Mouse (Mus musculus) hematopoietic stem cell, adult 5-6 weeks (primary cell): ENCODE measurements around the gene Abhd11. TPM values are rescaled to one million over a fixed set of nuclear protein-coding genes. Genes with fewer than 3 reads are reported as not detected.
"Not testable (repeated sequence)": the region's sequence is repeated elsewhere in the genome, so short reads cannot be mapped to it uniquely, and the experiment has no call there.

Experiments used
- ATAC-seq, 2 experiments: fragments of 125-278 bp in 1 of 2; replicated peaks in 1 of 2; 2 replicates each; pipeline ENCODE4 v1.8.0; 2016 to 2017; ENCODE audit warnings: inconsistent platforms in 2 of 2, mild to moderate bottlenecking in 2 of 2, moderate number of reproducible peaks in 2 of 2, low read depth in 1 of 2, moderate TSS enrichment in 1 of 2; ENCODE audit not compliant: low FRiP score in 2 of 2, poor library complexity in 2 of 2, severe bottlenecking in 2 of 2, insufficient read depth in 1 of 2, low TSS enrichment in 1 of 2
- total RNA-seq: library from RNA; stranded (forward); fragments of 172-1452, 232-1000 nt; gene quantifications from 2 replicates; pipeline ENCODE4 v1.2.3, GENCODE M21; 2017

Abhd11 gene
- total RNA-seq, 1 experiment from 2014 or later = 27.1 TPM

DNA sequence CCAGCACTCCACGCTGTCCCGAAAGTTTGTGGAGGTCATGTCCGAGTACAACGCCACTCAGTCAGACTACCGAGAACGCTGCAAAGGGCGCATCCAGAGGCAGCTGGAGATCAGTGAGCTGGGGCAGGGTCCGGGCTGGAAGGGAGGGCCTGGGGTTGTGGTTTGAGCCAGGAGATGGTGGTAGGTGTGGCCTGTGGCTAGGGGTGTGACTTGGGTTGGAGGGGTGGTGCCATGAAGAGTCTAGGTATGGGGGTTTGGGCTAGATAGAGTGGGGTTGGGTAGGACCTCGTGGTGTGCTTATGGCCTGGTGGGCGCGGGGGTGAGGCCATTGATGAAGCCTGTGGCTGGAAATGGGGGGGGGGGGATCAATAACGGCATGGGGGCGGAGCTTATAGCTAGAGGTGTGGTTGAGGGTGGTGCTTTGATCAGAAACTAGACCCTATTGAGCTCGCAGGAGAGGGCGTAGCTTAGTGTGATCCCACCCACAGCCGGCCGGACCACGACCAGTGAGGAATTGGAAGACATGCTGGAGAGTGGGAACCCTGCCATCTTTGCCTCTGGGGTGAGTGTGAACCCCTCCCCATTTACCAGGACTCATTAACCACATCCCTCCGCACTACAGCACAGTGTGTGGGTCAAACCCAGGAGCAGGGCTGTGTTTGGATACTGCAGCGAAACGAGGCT lies 33.3 kb downstream of the Abhd11 start:
- ATAC-seq = no peak

DNA sequence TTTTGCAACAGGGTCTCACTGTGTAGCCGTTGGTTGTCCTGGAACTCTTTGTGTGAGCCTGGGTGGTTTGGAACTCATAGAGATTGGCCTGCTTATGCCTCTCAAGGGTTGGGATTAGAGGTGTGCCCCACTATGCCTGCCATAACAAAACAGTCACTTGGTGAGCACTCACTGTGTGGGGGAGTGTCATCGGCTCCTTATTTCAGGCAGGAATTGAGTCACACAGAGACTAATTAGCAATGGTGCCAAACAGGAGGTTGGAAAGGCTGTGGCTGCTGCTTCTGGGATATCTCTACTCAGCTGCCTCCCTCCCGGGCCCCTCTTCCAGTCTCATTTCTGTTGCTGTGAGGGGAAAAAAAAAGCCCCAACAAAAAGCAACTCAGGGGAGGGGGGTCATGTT lies 35.6 kb downstream of the Abhd11 start:
- no peak for ATAC-seq

DNA sequence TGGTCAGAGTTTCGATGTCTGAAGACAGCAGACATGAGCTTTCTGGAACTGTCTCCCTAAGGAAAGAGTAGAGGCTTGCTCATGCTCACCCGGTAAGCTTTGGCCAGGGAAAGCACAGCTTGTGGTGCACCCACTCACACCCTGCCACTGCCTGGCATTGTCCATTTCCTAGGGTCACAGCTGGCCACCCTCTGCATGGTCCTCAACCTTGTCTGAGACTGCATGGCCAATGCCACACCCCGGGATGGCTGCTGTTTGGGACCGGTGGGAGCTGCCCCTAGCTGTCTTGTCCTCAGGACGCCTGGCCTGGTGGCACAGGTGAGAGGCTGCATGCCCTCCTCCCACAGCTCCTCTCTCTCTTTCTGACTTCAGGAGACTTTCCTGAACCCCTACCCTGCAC lies 39.6 kb downstream of the Abhd11 start:
- ATAC-seq = no peak

GRCm38 (mm10) chr5:135049268-135049667 lies 40.3 kb downstream of the Abhd11 start:
- ATAC-seq = not testable (repeated sequence)

GRCm38 (mm10) chr5:135053356-135053755 lies 44.4 kb downstream of the Abhd11 start:
- no peak for ATAC-seq

Other genes with a start within 250 kb of the Abhd11 start
- gene Tmem270, start 102.4 kb upstream of the Abhd11 start, total RNA-seq = not detected in 2 replicates
- 0.88 and 15.9 TPM in 2 replicates for gene Cldn13, start 93.6 kb upstream of the Abhd11 start, total RNA-seq
- gene Mettl27, start 76.8 kb upstream of the Abhd11 start, total RNA-seq = 13.8 and 20.0 TPM in 2 replicates
- 0.81 TPM in 1 of 2 replicates, not detected in the other for gene Cldn4, start 62.2 kb upstream of the Abhd11 start, total RNA-seq
- not detected in 2 replicates for gene Cldn3, start 22.9 kb upstream of the Abhd11 start, total RNA-seq
- gene Stx1a, start 14.3 kb downstream of the Abhd11 start, total RNA-seq = not detected in 2 replicates
- gene Dnajc30, start 55.0 kb downstream of the Abhd11 start, total RNA-seq = 4.2 and 7.8 TPM in 2 replicates
- gene Bud23, start 55.8 kb downstream of the Abhd11 start, total RNA-seq = 28.5 and 51.7 TPM in 2 replicates
- gene Vps37d, start 69.1 kb downstream of the Abhd11 start, total RNA-seq = 0.50 and 1.6 TPM in 2 replicates
- gene Mlxipl, start 80.7 kb downstream of the Abhd11 start, total RNA-seq = not detected in 2 replicates
- 10.6 and 23.4 TPM in 2 replicates for gene Tbl2, start 140.5 kb downstream of the Abhd11 start, total RNA-seq
- gene Bcl7b, start 159.1 kb downstream of the Abhd11 start, total RNA-seq = 34.8 and 35.0 TPM in 2 replicates
- 159 and 184 TPM in 2 replicates for gene Baz1b, start 178.1 kb downstream of the Abhd11 start, total RNA-seq
- 1.3 and 1.7 TPM in 2 replicates for gene Fzd9, start 242.1 kb downstream of the Abhd11 start, total RNA-seq